Mouse (Mus musculus): ENCODE data around the gene Pank4.

DNA sequence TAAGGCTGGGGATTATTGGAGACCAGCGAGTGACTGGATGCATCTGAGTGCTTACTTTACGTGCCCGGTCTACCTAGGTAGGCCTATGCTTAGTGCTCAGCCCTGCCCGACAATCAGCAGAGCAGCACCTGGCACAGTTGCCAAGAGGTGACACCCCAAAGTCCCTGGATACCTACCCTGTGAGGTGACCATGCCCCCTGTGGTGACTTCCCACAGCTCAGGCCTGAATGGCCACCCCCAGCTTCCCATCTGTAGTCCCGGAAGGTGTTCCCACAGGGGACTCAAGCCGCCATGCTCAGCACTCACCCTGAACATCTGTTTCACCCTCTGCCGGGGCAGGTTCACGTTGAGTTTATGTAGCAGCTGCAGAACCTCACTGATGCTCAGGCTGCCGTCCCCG lies 42.4 kb downstream of the Pank4 start:
- TF ChIP-seq CTCF (IDR thresholded peaks at IDR 0.05; ENCODE audit: control insufficient read depth, insufficient read depth, insufficient read length) = no peak
- no peak for TF ChIP-seq CEBPB (IDR thresholded peaks at IDR 0.05; ENCODE audit: low read depth)
